Mouse (Mus musculus) embryo, embryonic 11 days (tissue): Measurements from ENCODE around the gene Arg1.
A peak's percentile ranks its signal among the peaks of the same experiment; 100 is the strongest.

Source experiments
- DNase-seq: peaks from one replicate; pipeline ENCODE4 v3.0.0-alpha.2; 2015

Arg1 gene

DNA sequence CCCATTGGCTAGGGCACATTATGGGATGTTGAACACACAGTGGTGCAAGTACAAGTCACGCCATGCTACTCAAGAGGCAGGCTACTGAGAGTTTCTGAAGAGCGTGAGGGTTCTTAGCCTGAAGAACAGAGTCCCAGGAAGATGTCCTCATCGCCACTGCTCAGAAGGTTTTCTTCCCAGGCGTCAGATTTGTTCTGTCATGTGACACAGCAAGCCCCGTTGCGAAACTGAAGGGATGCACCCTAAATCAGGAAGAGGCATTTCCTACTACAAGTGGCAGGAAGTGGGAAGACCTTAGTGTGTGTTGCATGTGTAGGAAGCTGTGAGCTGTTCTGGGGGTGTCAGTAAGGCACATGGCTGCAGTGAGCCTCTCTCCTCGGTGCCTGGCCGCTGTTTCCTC lies 16.1 kb downstream of the Arg1 start:
- DNase-seq: no peak

DNA sequence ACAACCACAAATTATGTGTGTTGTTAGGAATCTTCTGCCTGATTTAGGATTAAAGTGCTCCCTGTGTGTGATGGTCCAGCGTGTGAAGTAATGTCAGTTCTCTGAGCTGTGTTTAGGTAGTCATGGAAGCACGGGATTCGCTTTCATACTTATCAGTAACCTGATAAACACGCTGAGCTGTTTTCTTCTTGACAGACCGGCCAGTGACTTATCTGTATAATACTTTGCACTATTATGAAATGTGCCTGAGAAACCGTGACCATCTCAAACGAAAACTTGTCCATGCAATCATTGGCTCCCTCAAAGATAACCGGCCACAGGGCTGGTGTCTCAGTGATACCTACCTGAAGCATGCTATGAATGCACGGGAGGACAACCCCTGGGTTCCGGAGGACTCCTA lies 21.7 kb downstream of the Arg1 start:
- no peak for DNase-seq

GRCm38 (mm10) chr10:24895927-24896326 lies 31.4 kb downstream of the Arg1 start:
- DNase-seq: no peak

DNA sequence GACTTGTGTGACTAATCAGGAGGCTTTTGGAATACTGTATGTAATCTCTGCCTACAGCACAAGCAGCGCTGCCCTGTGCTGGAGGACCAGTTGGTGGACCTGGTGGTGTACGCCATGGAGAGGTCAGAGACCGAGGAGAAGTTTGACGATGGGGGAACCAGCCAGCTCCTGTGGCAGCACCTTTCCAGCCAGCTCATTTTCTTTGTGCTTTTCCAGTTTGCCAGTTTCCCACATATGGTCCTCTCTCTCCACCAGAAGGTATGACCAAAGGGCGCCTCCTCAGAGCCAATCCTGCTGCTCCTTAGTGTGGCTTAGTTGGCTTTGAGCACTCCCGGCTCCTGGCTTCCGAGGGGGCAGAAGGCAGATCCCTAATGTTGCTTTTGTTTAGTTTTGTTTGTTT lies 38.9 kb downstream of the Arg1 start:
- DNase-seq: no peak

GRCm38 (mm10) chr10:24886008-24886407 lies 41.3 kb downstream of the Arg1 start:
- DNase-seq: peak; percentile 59

- DNase-seq: peak; percentile 7
These were observed 53.7 kb downstream of the Arg1 start for GRCm38 (mm10) chr10:24873624-24874023.

DNA sequence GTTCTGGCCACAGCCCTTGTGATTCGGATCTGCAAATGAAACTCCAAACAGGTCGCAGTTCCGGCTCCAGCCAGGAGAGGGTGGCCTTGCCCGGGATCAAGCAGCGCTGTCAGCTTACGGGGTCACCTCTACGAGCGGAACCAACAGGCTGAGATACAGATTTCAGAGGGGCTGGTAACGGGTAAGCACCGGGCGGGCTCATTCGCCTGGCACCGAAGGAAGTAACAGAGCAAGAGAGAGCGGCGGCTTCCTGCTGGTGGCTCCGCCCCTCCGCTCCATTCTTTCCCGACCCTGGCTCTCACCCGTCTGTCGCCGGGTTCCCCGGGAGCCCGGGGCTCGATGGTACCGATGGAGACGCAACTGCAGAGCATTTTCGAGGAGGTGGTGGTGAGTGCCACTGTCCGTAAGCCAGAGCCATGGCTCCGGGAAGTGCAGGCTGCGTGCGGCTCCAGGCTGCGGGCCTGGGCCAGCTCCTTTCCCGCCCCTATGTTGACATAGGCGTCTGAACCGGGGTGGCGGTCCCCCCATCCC lies 57.5 kb downstream of the Arg1 start, which contains the start of gene Med23:
Gene Med23, plus strand, starts transcription at position 227 of the 531 bp plus-strand sequence.
- DNase-seq: peak; percentile 94
